Mouse (Mus musculus) hindbrain, embryonic 11.5 days (tissue): ENCODE measurements around the gene Lce1f. TPM values are rescaled to one million over a fixed set of nuclear protein-coding genes. Genes with fewer than 3 reads are reported as not detected.
"Not testable (repeated sequence)": the region's sequence is repeated elsewhere in the genome, so short reads cannot be mapped to it uniquely, and the experiment has no call there.

ENCODE experiments used
- ATAC-seq: fragments of 200-750 bp; cut with Nextera tagmentation; 2 replicates; pipeline ENCODE4 v1.8.0; 2017; ENCODE audit warnings: mild to moderate bottlenecking, moderate TSS enrichment, moderate library complexity; ENCODE audit not compliant: low FRiP score
- DNase-seq: peaks from one replicate; pipeline ENCODE4 v3.0.0-alpha.2; 2015; ENCODE audit warnings: low spot score
- H3K27ac ChIP-seq: fragments of 300-500 bp; sonication (generic); 2 replicates; pipeline ENCODE4 v1.5.1; 2014; ENCODE audit warnings: mild to moderate bottlenecking, low read depth, low read length
- H3K27me3 ChIP-seq: fragments of 300-500 bp; sonication (generic); 2 replicates; pipeline ENCODE4 v1.6.1; 2014; ENCODE audit warnings: mild to moderate bottlenecking, low read length, moderate library complexity, mixed read lengths; ENCODE audit not compliant: control insufficient read depth, insufficient read depth
- H3K36me3 ChIP-seq: fragments of 300-500 bp; sonication (generic); 2 replicates; pipeline ENCODE4 v1.6.1; 2014; ENCODE audit warnings: mild to moderate bottlenecking, low read length, moderate library complexity, mixed read lengths; ENCODE audit not compliant: control insufficient read depth, insufficient read depth
- H3K4me1 ChIP-seq: fragments of 300-500 bp; sonication (generic); replicated peaks from 2 replicates; pipeline ENCODE4 v1.6.1; 2014; ENCODE audit warnings: low read length, mixed read lengths; ENCODE audit not compliant: control insufficient read depth, insufficient read depth
- H3K4me2 ChIP-seq: fragments of 300-500 bp; sonication (generic); replicated peaks from 2 replicates; pipeline ENCODE4 v1.6.1; 2014; ENCODE audit warnings: mild to moderate bottlenecking, low read depth, low read length
- H3K4me3 ChIP-seq: fragments of 300-500 bp; sonication (generic); 2 replicates; pipeline ENCODE4 v1.5.1; 2014; ENCODE audit warnings: low read depth, low read length
- H3K9ac ChIP-seq: fragments of 300-500 bp; sonication (generic); 2 replicates; pipeline ENCODE4 v1.6.1; 2014; ENCODE audit warnings: low read depth, low read length
- H3K9me3 ChIP-seq: fragments of 300-500 bp; sonication (generic); 2 replicates; pipeline ENCODE4 v1.6.1; 2016; ENCODE audit warnings: low read length; ENCODE audit not compliant: control insufficient read depth
- WGBS: fragments of 180-500 bp; shearing (Covaris S2); extraction: QIAGEN DNeasy Blood & Tissue Kit; methylation state at CpG from one replicate; pipeline ENCODE4 v1.1.7; 2014; 5-methylcytosine and 5-hydroxymethylcytosine counted together
- polyA plus RNA-seq: library from polyadenylated mRNA; unstranded; fragments of >200 nt; fragmentation: Nextera tagmentation; extraction: Ambion mirVana; gene quantifications from 2 replicates; pipeline ENCODE4 v1.2.1, GENCODE M21; 2014

Lce1f gene
- polyA plus RNA-seq, 1 experiment from 2014 or later, result not detected

GRCm38 (mm10) chr3:92691688-92692087, 28.5 kb downstream of the Lce1f start:
- Histone ChIP-seq H3K4me1 (no peaks in the 10 kb centered on the region), H3K27ac (no peak overlapping the region), H3K9me3 (no peaks in the 10 kb centered on the region), H3K4me2 (no peak overlapping the region), H3K9ac (no peak overlapping the region), H3K27me3 (no peaks in the 10 kb centered on the region), H3K36me3 (no peaks in the 10 kb centered on the region), H3K4me3 (no peak overlapping the region)
- ATAC-seq (no peak), DNase-seq (no peak)

- DNase-seq, H3K36me3 ChIP-seq, H3K9me3 ChIP-seq, H3K9ac ChIP-seq, H3K27me3 ChIP-seq, H3K4me1 ChIP-seq, ATAC-seq, H3K4me2 ChIP-seq, H3K27ac ChIP-seq, H3K4me3 ChIP-seq: not testable (repeated sequence)
- WGBS, result 75% methylated on average over 16 of the region's 16 CpGs
Measured at GRCm38 (mm10) chr3:92689154-92689553, 31.0 kb downstream of the Lce1f start.

GRCm38 (mm10) chr3:92687110-92687509, 33.0 kb downstream of the Lce1f start, which contains the start of gene Lce1d:
Gene Lce1d, minus strand, starts transcription at chr3:92687210.
- Histone ChIP-seq H3K4me3 (no peak within 1 kb of the TSS), H3K27me3 (no peaks in the 10 kb centered on the region), H3K4me1 (no peaks in the 10 kb centered on the region), H3K4me2 (no peak within 1 kb of the TSS), H3K9ac (no peak within 1 kb of the TSS), H3K9me3 (no peaks in the 10 kb centered on the region), H3K27ac (no peak within 1 kb of the TSS), H3K36me3 (no peaks in the 10 kb centered on the region)
- ATAC-seq, result no peak
- DNase-seq, result no peak
- 63% methylated on average over 2 of the region's 2 CpGs for WGBS

- H3K4me3 ChIP-seq, result no peak within 1 kb of the TSS
- H3K4me1 ChIP-seq, result no peaks in the 10 kb centered on the region
- DNase-seq (no peak), ATAC-seq (no peak)
- no peak within 1 kb of the TSS for H3K9ac ChIP-seq
- H3K27ac ChIP-seq, result no peak within 1 kb of the TSS
- no peaks in the 10 kb centered on the region for H3K27me3 ChIP-seq
- no peak within 1 kb of the TSS for H3K4me2 ChIP-seq
- WGBS, result 92% methylated on average over 4 of the region's 4 CpGs
- H3K36me3 ChIP-seq, result no peaks in the 10 kb centered on the region
- H3K9me3 ChIP-seq, result no peaks in the 10 kb centered on the region
Measured at GRCm38 (mm10) chr3:92678947-92679346, 41.2 kb downstream of the Lce1f start, which contains the start of gene Lce1c. Gene Lce1c, plus strand, starts transcription at chr3:92679247.

GRCm38 (mm10) chr3:92670215-92670614, 49.9 kb downstream of the Lce1f start, which contains the start of gene Lce1a2:
Gene Lce1a2, minus strand, starts transcription at chr3:92670315.
- DNase-seq (no peak), ATAC-seq (no peak)
- no peak within 1 kb of the TSS for H3K27ac ChIP-seq
- H3K36me3 ChIP-seq, result no peaks in the 10 kb centered on the region
- H3K4me3 ChIP-seq, result no peak within 1 kb of the TSS
- no peaks in the 10 kb centered on the region for H3K4me1 ChIP-seq
- H3K27me3 ChIP-seq, result no peaks in the 10 kb centered on the region
- no peak within 1 kb of the TSS for H3K9ac ChIP-seq
- no peak within 1 kb of the TSS for H3K4me2 ChIP-seq
- H3K9me3 ChIP-seq, result no peaks in the 10 kb centered on the region

Other genes starting within 250 kb of the Lce1f start
- not detected in 2 replicates for gene Sprr1a, start 234.5 kb downstream of the Lce1f start, polyA plus RNA-seq
- not detected in 2 replicates for gene Sprr4, start 219.9 kb downstream of the Lce1f start, polyA plus RNA-seq
- not detected in 2 replicates for gene 2310046K23Rik, start 185.8 kb downstream of the Lce1f start, polyA plus RNA-seq
- gene Ivl, start 146.6 kb downstream of the Lce1f start, polyA plus RNA-seq, result not detected in 2 replicates
- not detected in 2 replicates for gene Smcp, start 131.4 kb downstream of the Lce1f start, polyA plus RNA-seq
- not detected in 2 replicates for gene 2210017I01Rik, start 112.9 kb downstream of the Lce1f start, polyA plus RNA-seq
- not detected in 2 replicates for gene Lce6a, start 98.7 kb downstream of the Lce1f start, polyA plus RNA-seq
- not detected in 2 replicates for gene Lce1a1, start 72.0 kb downstream of the Lce1f start, polyA plus RNA-seq
- not detected in 2 replicates for gene Lce1b, start 63.4 kb downstream of the Lce1f start, polyA plus RNA-seq
- gene Lce1a2, start 50.0 kb downstream of the Lce1f start, polyA plus RNA-seq, result not detected in 2 replicates
- not detected in 2 replicates for gene Lce1c, start 41.1 kb downstream of the Lce1f start, polyA plus RNA-seq
- not detected in 2 replicates for gene Lce1d, start 33.1 kb downstream of the Lce1f start, polyA plus RNA-seq
- gene Lce1e, start 11.3 kb downstream of the Lce1f start, polyA plus RNA-seq, result not detected in 2 replicates
- gene Gm38119, start 18.7 kb upstream of the Lce1f start, polyA plus RNA-seq, result not detected in 2 replicates
- gene Lce1g, start 32.0 kb upstream of the Lce1f start, polyA plus RNA-seq, result not detected in 2 replicates
- gene Lce1h, start 44.7 kb upstream of the Lce1f start, polyA plus RNA-seq, result not detected in 2 replicates
- gene Lce1i, start 58.5 kb upstream of the Lce1f start, polyA plus RNA-seq, result not detected in 2 replicates
- not detected in 2 replicates for gene Lce1j, start 70.2 kb upstream of the Lce1f start, polyA plus RNA-seq
- not detected in 2 replicates for gene Lce1k, start 87.5 kb upstream of the Lce1f start, polyA plus RNA-seq
- not detected in 2 replicates for gene Kprp, start 106.9 kb upstream of the Lce1f start, polyA plus RNA-seq
- not detected in 2 replicates for gene Lce1l, start 130.9 kb upstream of the Lce1f start, polyA plus RNA-seq
- gene 2310050C09Rik, start 149.9 kb upstream of the Lce1f start, polyA plus RNA-seq, result not detected in 2 replicates
- not detected in 2 replicates for gene Lce3a, start 205.9 kb upstream of the Lce1f start, polyA plus RNA-seq
- gene Lce3b, start 212.6 kb upstream of the Lce1f start, polyA plus RNA-seq, result not detected in 2 replicates
- not detected in 2 replicates for gene Lce3c, start 224.1 kb upstream of the Lce1f start, polyA plus RNA-seq
- gene Lce3d, start 237.0 kb upstream of the Lce1f start, polyA plus RNA-seq, result not detected in 2 replicates
- not detected in 2 replicates for gene Lce3e, start 246.7 kb upstream of the Lce1f start, polyA plus RNA-seq